Mouse (Mus musculus) activated CD4-positive, CD25-positive, alpha-beta regulatory T cell, adult 4 months (primary cell): ENCODE results near the gene Itpkc. TPM values are rescaled to one million over a fixed set of nuclear protein-coding genes. Genes with fewer than 3 reads are reported as not detected.

Source experiments
- ATAC-seq: one replicate; pipeline ENCODE4 v1.8.0; 2017
- polyA plus RNA-seq, 2 experiments: library from polyadenylated mRNA; unstranded; fragments of 100-300 nt; shearing (Covaris generic); gene quantifications; one replicate each; pipeline ENCODE4 v1.2.1; 2017

Gene Itpkc
- polyA plus RNA-seq, 2 experiments from 2014 or later: 1.3 to 1.5 TPM

GRCm38 (mm10) chr7:27235726-27236125 is 7.3 kb upstream of the Itpkc start:
- no peak for ATAC-seq

- no peak for ATAC-seq
These were observed 4.8 kb upstream of the Itpkc start for GRCm38 (mm10) chr7:27233300-27233699.

- ATAC-seq: peak; percentile 87
These were observed 4.4 kb upstream of the Itpkc start, which contains the start of gene Coq8b for GRCm38 (mm10) chr7:27232781-27233281. Coq8b (plus strand) TSS chr7:27233023.

GRCm38 (mm10) chr7:27231693-27232331 is 3.4 kb upstream of the Itpkc start:
- no peak for ATAC-seq

- ATAC-seq: no peak
These were observed 2.3 kb upstream of the Itpkc start for GRCm38 (mm10) chr7:27230781-27231180.

GRCm38 (mm10) chr7:27228865-27229264 is 404 bp upstream of the Itpkc start:
- ATAC-seq: peak; percentile 6

- no peak for ATAC-seq
These were observed 785 bp downstream of the Itpkc start for GRCm38 (mm10) chr7:27227676-27228075.

- ATAC-seq: no peak
These were observed 1.2 kb downstream of the Itpkc start for GRCm38 (mm10) chr7:27227276-27227675.

- ATAC-seq: no peak
These were observed 3.4 kb downstream of the Itpkc start for GRCm38 (mm10) chr7:27224877-27225575.

GRCm38 (mm10) chr7:27222538-27222937 is 5.9 kb downstream of the Itpkc start:
- ATAC-seq: no peak

- ATAC-seq: no peak
These were observed 6.5 kb downstream of the Itpkc start for GRCm38 (mm10) chr7:27221939-27222338.

- ATAC-seq: no peak
These were observed 8.5 kb downstream of the Itpkc start for GRCm38 (mm10) chr7:27219937-27220336.

- no peak for ATAC-seq
These were observed 9.9 kb downstream of the Itpkc start for GRCm38 (mm10) chr7:27218586-27218985.

GRCm38 (mm10) chr7:27212626-27213025 is 15.8 kb downstream of the Itpkc start:
- ATAC-seq: no peak

GRCm38 (mm10) chr7:27203730-27204449 is 24.6 kb downstream of the Itpkc start:
- no peak for ATAC-seq

- ATAC-seq: no peak
These were observed 29.7 kb downstream of the Itpkc start for GRCm38 (mm10) chr7:27198779-27199178.

- ATAC-seq: no peak
These were observed 30.1 kb downstream of the Itpkc start for GRCm38 (mm10) chr7:27198355-27198754.

- no peak for ATAC-seq
These were observed 30.8 kb downstream of the Itpkc start for GRCm38 (mm10) chr7:27197634-27198033.

GRCm38 (mm10) chr7:27197136-27197535 is 31.3 kb downstream of the Itpkc start:
- no peak for ATAC-seq

GRCm38 (mm10) chr7:27195681-27196611 is 32.5 kb downstream of the Itpkc start, which contains the start of the genes BC024978 and Snrpa:
BC024978 (plus strand) TSS chr7:27195781.
Snrpa (minus strand) TSS chr7:27196271.
- peak; percentile 96 for ATAC-seq

GRCm38 (mm10) chr7:27193731-27194130 is 34.7 kb downstream of the Itpkc start:
- ATAC-seq: no peak

- ATAC-seq: no peak
These were observed 36.0 kb downstream of the Itpkc start for GRCm38 (mm10) chr7:27192434-27192833.
